Mouse (Mus musculus): ENCODE measurements around the gene Rnf114. TPM values are rescaled to one million over a fixed set of nuclear protein-coding genes. Genes with fewer than 3 reads are reported as not detected.

Gene Rnf114
- polyA plus RNA-seq, 1 experiment, result 234 TPM

DNA sequence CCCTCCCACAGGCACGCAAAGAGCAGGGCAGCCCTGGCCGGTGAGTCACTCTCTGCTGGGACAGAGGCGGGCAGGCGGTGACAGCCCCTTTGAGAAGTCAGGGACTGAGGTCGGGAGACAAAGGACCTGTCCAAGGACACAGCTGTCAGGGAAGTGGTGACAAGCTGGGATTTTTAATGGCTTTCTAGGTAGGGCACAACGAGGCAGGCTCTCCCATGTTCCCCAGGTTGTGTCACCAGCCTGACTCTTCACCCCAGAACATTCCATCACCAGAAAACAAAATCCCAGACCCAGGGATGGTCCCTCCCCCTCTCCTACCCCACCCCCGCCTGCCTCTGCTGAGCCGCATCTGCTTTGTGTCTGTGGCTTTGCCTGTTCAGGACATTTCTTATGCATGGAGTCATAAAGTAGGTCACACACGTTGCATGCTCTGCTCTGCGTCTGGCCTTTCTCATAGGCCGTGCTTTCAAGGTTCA is 60.5 kb downstream of the Rnf114 start:
- H3K27me3 ChIP-seq (ENCODE audit: control insufficient read depth, insufficient read depth, low read length), result no peaks in the 10 kb centered on the region
- no peaks in the 10 kb centered on the region for H3K36me3 ChIP-seq (ENCODE audit: control insufficient read depth, insufficient read depth, low read length)
- no peak for TF ChIP-seq POLR2A (IDR thresholded peaks at IDR 0.05; ENCODE audit: control insufficient read depth, extremely low read depth, insufficient read depth, low read length, poor library complexity)
- no peak for TF ChIP-seq CTCF (IDR thresholded peaks at IDR 0.05; ENCODE audit: borderline replicate concordance, control insufficient read depth, extremely low read depth, insufficient read depth, low read length, poor library complexity)
- 59% methylated on average over 11 of the region's 11 CpGs for WGBS
- peak; percentile 42 for DNase-seq
- H3K4me3 ChIP-seq (ENCODE audit: control insufficient read depth, insufficient read depth, low read length), result no peak overlapping the region
- peak overlapping the region; percentile 77 for H3K27ac ChIP-seq (ENCODE audit: control insufficient read depth, insufficient read depth, low read length)
- peaks cover 54% of the 10 kb centered on the region for H3K4me1 ChIP-seq (replicated peaks; ENCODE audit: control insufficient read depth, insufficient read depth, low read length)

DNA sequence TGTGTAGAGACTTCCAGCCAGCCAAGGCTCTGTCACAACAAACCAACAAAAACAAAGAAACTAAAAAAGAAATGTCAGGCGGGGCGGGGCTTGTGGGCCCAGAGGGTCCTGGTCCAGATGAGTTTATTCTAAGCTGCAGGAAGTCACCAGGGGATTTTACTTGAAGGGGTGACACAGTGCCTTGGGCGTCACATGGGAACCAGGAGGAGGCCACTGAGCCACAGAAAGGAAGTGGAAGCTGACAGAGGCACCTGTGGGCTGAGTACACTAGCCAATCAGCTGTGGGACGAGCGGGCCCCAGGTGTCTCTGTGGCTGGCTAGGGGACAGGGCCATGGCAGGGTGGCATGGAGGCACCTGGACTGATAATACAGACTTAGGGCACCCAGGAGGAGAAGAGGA is 63.3 kb downstream of the Rnf114 start:
- TF ChIP-seq CTCF (IDR thresholded peaks at IDR 0.05; ENCODE audit: borderline replicate concordance, control insufficient read depth, extremely low read depth, insufficient read depth, low read length, poor library complexity) (no peak), POLR2A (IDR thresholded peaks at IDR 0.05; ENCODE audit: control insufficient read depth, extremely low read depth, insufficient read depth, low read length, poor library complexity) (no peak)
- Histone ChIP-seq H3K36me3 (ENCODE audit: control insufficient read depth, insufficient read depth, low read length) (no peaks in the 10 kb centered on the region), H3K4me3 (ENCODE audit: control insufficient read depth, insufficient read depth, low read length) (no peak overlapping the region), H3K4me1 (replicated peaks; ENCODE audit: control insufficient read depth, insufficient read depth, low read length) (peaks cover 49% of the 10 kb centered on the region), H3K27me3 (ENCODE audit: control insufficient read depth, insufficient read depth, low read length) (no peaks in the 10 kb centered on the region; the same call in 1 of the 2 replicates), H3K27ac (ENCODE audit: control insufficient read depth, insufficient read depth, low read length) (peak overlapping the region; percentile 75)
- WGBS, result 30% methylated on average over 5 of the region's 5 CpGs
- peak; percentile 40 for DNase-seq

DNA sequence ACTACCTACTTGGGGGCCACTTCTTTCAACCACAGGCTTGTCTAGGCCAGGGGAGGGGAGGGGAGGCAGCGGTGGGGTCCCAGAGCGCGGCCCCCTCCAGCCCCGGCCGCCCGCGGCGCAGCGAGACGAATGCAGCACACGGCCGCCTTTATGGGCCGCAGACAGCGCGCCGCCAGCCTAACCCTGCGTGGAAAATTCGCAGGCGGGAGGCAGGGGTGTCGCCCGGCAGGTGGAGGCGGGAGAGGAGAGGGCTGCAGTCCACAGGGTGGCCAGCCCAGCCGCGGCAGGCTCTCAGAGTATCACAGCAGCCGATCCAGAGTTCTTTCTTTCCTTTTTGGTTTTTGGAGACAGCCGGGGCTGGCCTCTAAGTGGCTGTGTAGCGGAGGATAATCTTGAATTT is 67.0 kb downstream of the Rnf114 start:
- no peak for DNase-seq
- no peaks in the 10 kb centered on the region for H3K36me3 ChIP-seq (ENCODE audit: control insufficient read depth, insufficient read depth, low read length)
- 37% methylated on average over 27 of the region's 27 CpGs for WGBS
- no peak overlapping the region for H3K4me3 ChIP-seq (ENCODE audit: control insufficient read depth, insufficient read depth, low read length)
- peaks cover 19% of the 10 kb centered on the region for H3K4me1 ChIP-seq (replicated peaks; ENCODE audit: control insufficient read depth, insufficient read depth, low read length)
- no peak overlapping the region for H3K27ac ChIP-seq (ENCODE audit: control insufficient read depth, insufficient read depth, low read length)
- TF ChIP-seq POLR2A (IDR thresholded peaks at IDR 0.05; ENCODE audit: control insufficient read depth, extremely low read depth, insufficient read depth, low read length, poor library complexity) (no peak), CTCF (IDR thresholded peaks at IDR 0.05; ENCODE audit: borderline replicate concordance, control insufficient read depth, extremely low read depth, insufficient read depth, low read length, poor library complexity) (no peak)
- no peaks in the 10 kb centered on the region; the same call in 1 of the 2 replicates for H3K27me3 ChIP-seq (ENCODE audit: control insufficient read depth, insufficient read depth, low read length)

DNA sequence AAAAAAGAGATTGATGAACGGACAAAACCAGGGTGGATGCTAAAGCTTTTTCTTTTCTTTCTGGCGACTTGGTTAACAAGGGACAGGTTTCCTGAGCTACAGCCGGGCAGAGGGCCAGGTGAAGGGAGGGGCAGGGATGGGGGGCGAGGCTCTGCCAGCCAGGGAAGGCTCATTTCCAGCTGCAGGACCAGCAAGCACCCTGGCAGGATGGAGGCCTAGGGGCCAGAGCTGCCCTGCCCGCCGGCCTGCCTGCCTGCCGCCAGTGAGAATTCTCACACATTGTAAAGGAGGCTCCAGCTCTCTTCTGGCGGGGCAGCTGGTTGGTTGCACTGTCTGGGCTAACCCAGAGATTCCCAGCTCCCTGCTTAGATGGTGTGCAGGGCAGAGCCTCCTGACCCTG is 69.7 kb downstream of the Rnf114 start:
- no peaks in the 10 kb centered on the region; the same call in 1 of the 2 replicates for H3K27me3 ChIP-seq (ENCODE audit: control insufficient read depth, insufficient read depth, low read length)
- 42% methylated on average over 8 of the region's 8 CpGs for WGBS
- TF ChIP-seq CTCF (IDR thresholded peaks at IDR 0.05; ENCODE audit: borderline replicate concordance, control insufficient read depth, extremely low read depth, insufficient read depth, low read length, poor library complexity) (no peak), POLR2A (IDR thresholded peaks at IDR 0.05; ENCODE audit: control insufficient read depth, extremely low read depth, insufficient read depth, low read length, poor library complexity) (no peak)
- H3K27ac ChIP-seq (ENCODE audit: control insufficient read depth, insufficient read depth, low read length), result no peak overlapping the region
- no peaks in the 10 kb centered on the region for H3K36me3 ChIP-seq (ENCODE audit: control insufficient read depth, insufficient read depth, low read length)
- no peak for DNase-seq
- H3K4me3 ChIP-seq (ENCODE audit: control insufficient read depth, insufficient read depth, low read length), result no peak overlapping the region
- H3K4me1 ChIP-seq (replicated peaks; ENCODE audit: control insufficient read depth, insufficient read depth, low read length), result no peaks in the 10 kb centered on the region

DNA sequence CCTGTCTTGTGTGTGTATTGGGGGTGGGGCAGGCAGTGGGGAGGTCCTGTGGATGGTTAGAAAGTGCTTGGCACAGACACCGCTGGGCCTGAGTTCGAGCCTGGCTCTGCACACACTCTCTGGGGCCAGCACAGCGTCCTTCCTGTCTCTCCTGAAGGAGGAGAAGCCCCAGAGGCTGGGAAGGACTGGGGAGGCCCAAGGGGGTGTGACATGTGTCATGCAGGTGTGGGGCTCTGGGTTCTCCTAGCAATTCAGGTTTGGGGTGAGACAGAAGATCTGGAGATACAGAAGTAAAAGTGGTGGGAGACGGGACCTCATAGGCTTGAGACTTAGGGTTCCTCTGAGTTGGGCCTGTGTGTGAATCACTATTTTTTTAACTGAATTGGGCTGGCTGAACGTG is 70.6 kb downstream of the Rnf114 start:
- WGBS, result 84% methylated on average over 5 of the region's 5 CpGs
- no peak for DNase-seq
- Histone ChIP-seq H3K36me3 (ENCODE audit: control insufficient read depth, insufficient read depth, low read length) (no peaks in the 10 kb centered on the region), H3K27ac (ENCODE audit: control insufficient read depth, insufficient read depth, low read length) (no peak overlapping the region), H3K4me1 (replicated peaks; ENCODE audit: control insufficient read depth, insufficient read depth, low read length) (no peaks in the 10 kb centered on the region), H3K27me3 (ENCODE audit: control insufficient read depth, insufficient read depth, low read length) (no peaks in the 10 kb centered on the region; the same call in 1 of the 2 replicates), H3K4me3 (ENCODE audit: control insufficient read depth, insufficient read depth, low read length) (no peak overlapping the region)
- TF ChIP-seq POLR2A (IDR thresholded peaks at IDR 0.05; ENCODE audit: control insufficient read depth, extremely low read depth, insufficient read depth, low read length, poor library complexity), result no peak
- no peak for TF ChIP-seq CTCF (IDR thresholded peaks at IDR 0.05; ENCODE audit: borderline replicate concordance, control insufficient read depth, extremely low read depth, insufficient read depth, low read length, poor library complexity)

DNA sequence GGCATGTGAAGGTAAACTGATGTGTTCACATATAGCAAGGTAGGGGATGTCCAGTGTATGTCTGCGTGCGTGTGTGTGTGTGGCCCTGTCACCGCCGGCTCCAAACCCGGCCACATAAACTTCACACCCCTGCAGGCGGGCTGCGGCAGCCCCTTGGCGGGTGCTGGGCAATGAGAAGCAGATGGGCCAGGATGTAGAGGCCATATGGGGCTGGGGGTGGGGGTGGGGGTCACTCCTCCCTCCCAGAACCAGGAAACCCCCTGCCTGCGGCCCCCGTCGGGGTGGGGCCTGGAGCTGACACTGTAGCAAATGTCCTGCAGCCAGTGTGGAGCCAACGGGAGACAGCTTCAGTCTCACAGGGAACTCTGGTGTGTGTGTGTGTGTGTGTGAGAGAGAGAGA is 71.3 kb downstream of the Rnf114 start:
- Histone ChIP-seq H3K27ac (ENCODE audit: control insufficient read depth, insufficient read depth, low read length) (no peak overlapping the region), H3K36me3 (ENCODE audit: control insufficient read depth, insufficient read depth, low read length) (no peaks in the 10 kb centered on the region), H3K4me1 (replicated peaks; ENCODE audit: control insufficient read depth, insufficient read depth, low read length) (no peaks in the 10 kb centered on the region), H3K27me3 (ENCODE audit: control insufficient read depth, insufficient read depth, low read length) (no peaks in the 10 kb centered on the region; the same call in 1 of the 2 replicates), H3K4me3 (ENCODE audit: control insufficient read depth, insufficient read depth, low read length) (no peak overlapping the region)
- 89% methylated on average over 12 of the region's 12 CpGs for WGBS
- TF ChIP-seq CTCF (IDR thresholded peaks at IDR 0.05; ENCODE audit: borderline replicate concordance, control insufficient read depth, extremely low read depth, insufficient read depth, low read length, poor library complexity), result no peak
- DNase-seq, result no peak

Data from thymus, adult 2 months (tissue).